Mouse (Mus musculus) limb, embryonic 15.5 days (tissue): ENCODE data around the gene Ubtd1. TPM values are rescaled to one million over a fixed set of nuclear protein-coding genes. Genes with fewer than 3 reads are reported as not detected.

Source experiments
- ATAC-seq: fragments of 200-750 bp; cut with Nextera tagmentation; 2 replicates; pipeline ENCODE4 v1.8.0; 2017; ENCODE audit warnings: low read depth, moderate TSS enrichment; ENCODE audit not compliant: insufficient number of reproducible peaks, low FRiP score, low TSS enrichment
- H3K27ac ChIP-seq: fragments of 300-500 bp; sonication (generic); 2 replicates; pipeline ENCODE4 v1.5.1; 2015; ENCODE audit warnings: moderate library complexity, mild to moderate bottlenecking, inconsistent platforms
- H3K27me3 ChIP-seq: fragments of 300-500 bp; sonication (generic); 2 replicates; pipeline ENCODE4 v1.6.1; 2015; ENCODE audit warnings: inconsistent platforms
- H3K36me3 ChIP-seq: fragments of 300-500 bp; sonication (generic); 2 replicates; pipeline ENCODE4 v1.6.1; 2015; ENCODE audit warnings: inconsistent platforms
- H3K4me1 ChIP-seq: fragments of 300-500 bp; sonication (generic); 2 replicates; pipeline ENCODE4 v1.6.1; 2015; ENCODE audit warnings: inconsistent platforms
- H3K4me2 ChIP-seq: fragments of 300-500 bp; sonication (generic); 2 replicates; pipeline ENCODE4 v1.6.1; 2015; ENCODE audit warnings: mild to moderate bottlenecking, inconsistent platforms
- H3K4me3 ChIP-seq: fragments of 300-500 bp; sonication (generic); 2 replicates; pipeline ENCODE4 v1.5.1; 2015; ENCODE audit warnings: mild to moderate bottlenecking, inconsistent platforms
- H3K9ac ChIP-seq: fragments of 300-500 bp; sonication (generic); 2 replicates; pipeline ENCODE4 v1.6.1; 2015; ENCODE audit warnings: inconsistent platforms
- H3K9me3 ChIP-seq: fragments of 300-500 bp; sonication (generic); 2 replicates; pipeline ENCODE4 v1.6.1; 2016; ENCODE audit warnings: inconsistent platforms
- WGBS: fragments of 180-500 bp; shearing (Covaris S2); methylation state at CpG from one replicate; pipeline ENCODE4 v1.1.7; 2015; 5-methylcytosine and 5-hydroxymethylcytosine counted together
- polyA plus RNA-seq: library from polyadenylated mRNA; unstranded; fragments of >200 nt; fragmentation: Nextera tagmentation; extraction: Ambion mirVana; gene quantifications from 2 replicates; pipeline ENCODE4 v1.2.1, GENCODE M21; 2015

Ubtd1 gene
- polyA plus RNA-seq, 1 experiment from 2014 or later: 28.1 TPM

GRCm38 (mm10) chr19:42011123-42011522 lies 29.6 kb downstream of the Ubtd1 start:
- 77% methylated on average over 7 of the region's 7 CpGs for WGBS
- H3K4me3 ChIP-seq: no peak overlapping the region
- no peak overlapping the region for H3K9ac ChIP-seq
- H3K4me1 ChIP-seq: peaks cover 35% of the 10 kb centered on the region
- no peaks in the 10 kb centered on the region for H3K9me3 ChIP-seq
- H3K27me3 ChIP-seq: no peaks in the 10 kb centered on the region
- H3K27ac ChIP-seq: no peak overlapping the region
- no peaks in the 10 kb centered on the region for H3K36me3 ChIP-seq
- no peak overlapping the region for H3K4me2 ChIP-seq
- ATAC-seq: no peak

- no peak for ATAC-seq
Observed at GRCm38 (mm10) chr19:42014231-42014825, 32.8 kb downstream of the Ubtd1 start.

GRCm38 (mm10) chr19:42015001-42015400 lies 33.4 kb downstream of the Ubtd1 start:
- 80% methylated on average over 6 of the region's 6 CpGs for WGBS

More at GRCm38 (mm10) chr19:42014231-42014825, 32.8 kb downstream of the Ubtd1 start:
- Histone ChIP-seq H3K4me2 (no peak overlapping the region), H3K4me1 (peaks cover 44% of the 10 kb centered on the region), H3K9me3 (no peaks in the 10 kb centered on the region), H3K27me3 (no peaks in the 10 kb centered on the region), H3K9ac (no peak overlapping the region), H3K27ac (no peak overlapping the region), H3K4me3 (no peak overlapping the region), H3K36me3 (no peaks in the 10 kb centered on the region)
- 78% methylated on average over 3 of the region's 3 CpGs for WGBS

GRCm38 (mm10) chr19:42016251-42016650 lies 34.7 kb downstream of the Ubtd1 start:
- H3K9me3 ChIP-seq: no peaks in the 10 kb centered on the region
- H3K4me1 ChIP-seq: peaks cover 47% of the 10 kb centered on the region
- 54% methylated on average over 4 of the region's 4 CpGs for WGBS
- no peak overlapping the region for H3K4me3 ChIP-seq
- no peak overlapping the region for H3K9ac ChIP-seq
- no peak overlapping the region for H3K4me2 ChIP-seq
- no peaks in the 10 kb centered on the region for H3K36me3 ChIP-seq
- no peak for ATAC-seq
- H3K27ac ChIP-seq: peak overlapping the region; percentile 88
- H3K27me3 ChIP-seq: no peaks in the 10 kb centered on the region

More at GRCm38 (mm10) chr19:42015001-42015400, 33.4 kb downstream of the Ubtd1 start:
- H3K4me2 ChIP-seq: no peak overlapping the region
- peaks cover 44% of the 10 kb centered on the region for H3K4me1 ChIP-seq
- no peak for ATAC-seq
- no peaks in the 10 kb centered on the region for H3K9me3 ChIP-seq
- no peaks in the 10 kb centered on the region for H3K36me3 ChIP-seq
- no peak overlapping the region for H3K27ac ChIP-seq
- no peak overlapping the region for H3K4me3 ChIP-seq
- no peaks in the 10 kb centered on the region for H3K27me3 ChIP-seq
- no peak overlapping the region for H3K9ac ChIP-seq

GRCm38 (mm10) chr19:42016840-42017239 lies 35.3 kb downstream of the Ubtd1 start:
- Histone ChIP-seq H3K9me3 (no peaks in the 10 kb centered on the region), H3K36me3 (no peaks in the 10 kb centered on the region), H3K4me2 (no peak overlapping the region), H3K9ac (no peak overlapping the region), H3K4me3 (no peak overlapping the region), H3K4me1 (peaks cover 52% of the 10 kb centered on the region), H3K27ac (peak overlapping the region; percentile 88), H3K27me3 (no peaks in the 10 kb centered on the region)
- peak; percentile 62; the same call in 1 of the 2 replicates for ATAC-seq
- 31% methylated on average over 5 of the region's 5 CpGs for WGBS

- Histone ChIP-seq H3K27ac (peak overlapping the region; percentile 88), H3K9me3 (no peaks in the 10 kb centered on the region), H3K4me2 (no peak overlapping the region), H3K9ac (no peak overlapping the region), H3K4me3 (no peak overlapping the region), H3K27me3 (no peaks in the 10 kb centered on the region), H3K4me1 (peaks cover 60% of the 10 kb centered on the region), H3K36me3 (no peaks in the 10 kb centered on the region)
- WGBS: 36% methylated on average over 8 of the region's 8 CpGs
- peak; percentile 56 for ATAC-seq
Observed at GRCm38 (mm10) chr19:42017399-42018247, 36.1 kb downstream of the Ubtd1 start.

- H3K27ac ChIP-seq: peak overlapping the region; percentile 88
- no peak for ATAC-seq
- H3K4me2 ChIP-seq: no peak overlapping the region
- WGBS: 47% methylated on average over 4 of the region's 4 CpGs
- H3K9me3 ChIP-seq: no peaks in the 10 kb centered on the region
- H3K4me3 ChIP-seq: no peak overlapping the region
- peaks cover 60% of the 10 kb centered on the region for H3K4me1 ChIP-seq
- H3K36me3 ChIP-seq: no peaks in the 10 kb centered on the region
- H3K27me3 ChIP-seq: no peaks in the 10 kb centered on the region
- no peak overlapping the region for H3K9ac ChIP-seq
Observed at GRCm38 (mm10) chr19:42019011-42019522, 37.5 kb downstream of the Ubtd1 start.

- no peak for ATAC-seq
Observed at GRCm38 (mm10) chr19:42021681-42022541, 40.3 kb downstream of the Ubtd1 start.

GRCm38 (mm10) chr19:42022542-42022848 lies 40.9 kb downstream of the Ubtd1 start:
- H3K9me3 ChIP-seq: no peaks in the 10 kb centered on the region
- no peak overlapping the region for H3K4me2 ChIP-seq
- H3K27me3 ChIP-seq: no peaks in the 10 kb centered on the region
- no peaks in the 10 kb centered on the region for H3K36me3 ChIP-seq
- 66% methylated on average over 2 of the region's 2 CpGs for WGBS
- no peak overlapping the region for H3K4me3 ChIP-seq
- no peak for ATAC-seq
- peak overlapping the region; percentile 68; the same call in 1 of the 2 replicates for H3K27ac ChIP-seq
- peaks cover 42% of the 10 kb centered on the region for H3K4me1 ChIP-seq
- no peak overlapping the region for H3K9ac ChIP-seq

More at GRCm38 (mm10) chr19:42021681-42022541, 40.3 kb downstream of the Ubtd1 start:
- WGBS: 75% methylated on average over 10 of the region's 10 CpGs
- no peaks in the 10 kb centered on the region for H3K9me3 ChIP-seq
- H3K4me2 ChIP-seq: no peak overlapping the region
- H3K27me3 ChIP-seq: no peaks in the 10 kb centered on the region
- H3K4me3 ChIP-seq: no peak overlapping the region
- H3K27ac ChIP-seq: peak overlapping the region; percentile 68
- peaks cover 48% of the 10 kb centered on the region for H3K4me1 ChIP-seq
- no peak overlapping the region for H3K9ac ChIP-seq
- H3K36me3 ChIP-seq: no peaks in the 10 kb centered on the region

- Histone ChIP-seq H3K27me3 (no peaks in the 10 kb centered on the region), H3K9me3 (no peaks in the 10 kb centered on the region), H3K36me3 (no peaks in the 10 kb centered on the region), H3K4me2 (no peak overlapping the region), H3K27ac (no peak overlapping the region), H3K4me1 (peaks cover 19% of the 10 kb centered on the region), H3K9ac (no peak overlapping the region), H3K4me3 (no peak overlapping the region)
- WGBS: 4% methylated on average over 5 of the region's 5 CpGs
- ATAC-seq: 0 out of 2 replicates have a peak, but pooled peaks have one; percentile 36
Observed at GRCm38 (mm10) chr19:42026158-42026557, 44.6 kb downstream of the Ubtd1 start.

GRCm38 (mm10) chr19:42031112-42031511 lies 49.5 kb downstream of the Ubtd1 start:
- 0 out of 2 replicates have a peak overlapping the region, but pooled peaks have one; percentile 38 for H3K27ac ChIP-seq
- H3K36me3 ChIP-seq: peaks cover 14% of the 10 kb centered on the region
- H3K9ac ChIP-seq: no peak overlapping the region
- H3K9me3 ChIP-seq: no peaks in the 10 kb centered on the region
- no peak overlapping the region for H3K4me2 ChIP-seq
- H3K4me1 ChIP-seq: peaks cover 28% of the 10 kb centered on the region
- WGBS: 69% methylated on average over 5 of the region's 5 CpGs
- H3K4me3 ChIP-seq: no peak overlapping the region
- no peak for ATAC-seq
- no peaks in the 10 kb centered on the region for H3K27me3 ChIP-seq
